Mouse (Mus musculus) spleen, adult 2 months (tissue): ENCODE data around the gene Mcemp1. TPM values are rescaled to one million over a fixed set of nuclear protein-coding genes. Genes with fewer than 3 reads are reported as not detected.

Source experiments
- DNase-seq, 2 experiments: peaks; one replicate each; pipeline versions ENCODE4 v3.0.0 to v3.0.0-alpha.2; 2012 to 2021; ENCODE audit warnings: low spot score in 2 of 2, low read depth in 1 of 2
- H3K27ac ChIP-seq: fragments of 200-500 bp; 2 replicates; pipeline ENCODE4 v1.5.1; 2012; ENCODE audit warnings: low read length, inconsistent platforms; ENCODE audit not compliant: insufficient read depth
- H3K27me3 ChIP-seq: fragments of 200-500 bp; 2 replicates; pipeline ENCODE4 v1.6.1; 2012; ENCODE audit warnings: mild to moderate bottlenecking, moderate library complexity, low read length, inconsistent platforms; ENCODE audit not compliant: control insufficient read depth, insufficient read depth
- H3K36me3 ChIP-seq: fragments of 200-500 bp; 2 replicates; pipeline ENCODE4 v1.6.1; 2012; ENCODE audit warnings: mild to moderate bottlenecking, low read length, inconsistent platforms; ENCODE audit not compliant: control insufficient read depth, insufficient read depth
- H3K4me1 ChIP-seq: fragments of 200-500 bp; 2 replicates; pipeline ENCODE4 v1.6.1; 2011; ENCODE audit warnings: inconsistent platforms; ENCODE audit not compliant: control insufficient read depth, insufficient read depth, insufficient read length
- H3K4me3 ChIP-seq: fragments of 200-500 bp; 2 replicates; pipeline ENCODE4 v1.5.1; 2011; ENCODE audit warnings: mild to moderate bottlenecking, inconsistent platforms; ENCODE audit not compliant: insufficient read depth, insufficient read length; ENCODE audit errors: extremely low read depth
- CTCF ChIP-seq: fragments of 200-500 bp; IDR thresholded peaks from 2 replicates; pipeline ENCODE4 v1.5.1; 2011; ENCODE audit warnings: mild to moderate bottlenecking, inconsistent platforms; ENCODE audit not compliant: insufficient read depth, insufficient read length, insufficient replicate concordance; ENCODE audit errors: extremely low read depth
- POLR2A ChIP-seq: fragments of 200-500 bp; IDR thresholded peaks from 2 replicates; pipeline ENCODE4 v1.6.1; 2011; ENCODE audit warnings: low read depth, low read length, inconsistent platforms
- WGBS: fragments of 180-500 bp; shearing (Covaris S2); methylation state at CpG from one replicate; pipeline ENCODE4 v1.1.7; 2018; 5-methylcytosine and 5-hydroxymethylcytosine counted together
- polyA plus RNA-seq: library from polyadenylated mRNA; depleted of rRNA; stranded (reverse); fragments of >200 nt; gene quantifications from 2 replicates; pipeline ENCODE4 v1.2.3, GENCODE M21; 2012

Gene Mcemp1
- polyA plus RNA-seq, 1 experiment, result 5.3 TPM

GRCm38 (mm10) chr8:3630647-3631477 lies 34.7 kb upstream of the Mcemp1 start, which contains the start of gene Stxbp2:
TSS of gene Stxbp2 (plus strand) at chr8:3630955.
- Histone ChIP-seq H3K36me3 (peaks cover 20% of the 10 kb centered on the region), H3K4me1 (0 out of 2 replicates have a peak, but pooled peaks cover 3% of the 10 kb centered on the region), H3K4me3 (peak within 1 kb of the TSS; percentile 71), H3K27ac (0 out of 2 replicates have a peak within 1 kb of the TSS, but pooled peaks have one; percentile 2), H3K27me3 (no peaks in the 10 kb centered on the region)
- 3% methylated on average over 47 of the region's 47 CpGs for WGBS
- TF ChIP-seq CTCF, result no peak
- peak; percentile 81 for TF ChIP-seq POLR2A
- DNase-seq, result peak; percentile 66 to 85

GRCm38 (mm10) chr8:3631478-3631875 lies 34.1 kb upstream of the Mcemp1 start:
- 6% methylated on average over 8 of the region's 8 CpGs for WGBS
- H3K27ac ChIP-seq, result 0 out of 2 replicates have a peak overlapping the region, but pooled peaks have one; percentile 2
- DNase-seq, result no peak

DNA sequence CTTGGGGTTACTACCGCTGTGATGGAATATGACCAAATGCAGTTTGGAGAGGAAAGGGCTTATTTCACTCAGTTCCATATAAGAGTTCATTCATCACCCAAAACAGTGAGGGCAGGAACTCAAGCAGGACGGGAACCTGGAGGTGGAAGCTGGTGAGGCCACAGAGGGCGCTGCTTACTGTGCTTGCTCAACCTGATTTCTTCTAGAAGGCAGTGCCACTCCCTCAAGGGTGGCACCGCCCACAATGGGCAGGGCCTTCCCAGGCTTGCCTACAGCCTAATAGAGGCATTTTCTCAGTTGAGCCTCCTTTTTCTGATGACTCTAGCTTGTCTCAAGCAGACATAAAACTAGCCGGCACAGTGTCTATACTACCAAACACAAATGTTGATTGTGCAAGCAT lies 19.8 kb upstream of the Mcemp1 start:
- Histone ChIP-seq H3K4me3 (no peak overlapping the region), H3K27ac (no peak overlapping the region), H3K27me3 (no peaks in the 10 kb centered on the region), H3K4me1 (no peaks in the 10 kb centered on the region), H3K36me3 (peaks cover 17% of the 10 kb centered on the region)
- WGBS, result 31% methylated on average over 5 of the region's 5 CpGs
- peak; percentile 45; the same call in 1 of the 2 replicates for TF ChIP-seq CTCF
- no peak for TF ChIP-seq POLR2A
- DNase-seq, result peak; percentile 47 to 62

More at GRCm38 (mm10) chr8:3631478-3631875, 34.1 kb upstream of the Mcemp1 start:
- no peaks in the 10 kb centered on the region for H3K27me3 ChIP-seq
- 0 out of 2 replicates have a peak, but pooled peaks cover 3% of the 10 kb centered on the region for H3K4me1 ChIP-seq
- peak overlapping the region; percentile 71 for H3K4me3 ChIP-seq
- H3K36me3 ChIP-seq, result peaks cover 27% of the 10 kb centered on the region
- TF ChIP-seq POLR2A (no peak), CTCF (no peak)

DNA sequence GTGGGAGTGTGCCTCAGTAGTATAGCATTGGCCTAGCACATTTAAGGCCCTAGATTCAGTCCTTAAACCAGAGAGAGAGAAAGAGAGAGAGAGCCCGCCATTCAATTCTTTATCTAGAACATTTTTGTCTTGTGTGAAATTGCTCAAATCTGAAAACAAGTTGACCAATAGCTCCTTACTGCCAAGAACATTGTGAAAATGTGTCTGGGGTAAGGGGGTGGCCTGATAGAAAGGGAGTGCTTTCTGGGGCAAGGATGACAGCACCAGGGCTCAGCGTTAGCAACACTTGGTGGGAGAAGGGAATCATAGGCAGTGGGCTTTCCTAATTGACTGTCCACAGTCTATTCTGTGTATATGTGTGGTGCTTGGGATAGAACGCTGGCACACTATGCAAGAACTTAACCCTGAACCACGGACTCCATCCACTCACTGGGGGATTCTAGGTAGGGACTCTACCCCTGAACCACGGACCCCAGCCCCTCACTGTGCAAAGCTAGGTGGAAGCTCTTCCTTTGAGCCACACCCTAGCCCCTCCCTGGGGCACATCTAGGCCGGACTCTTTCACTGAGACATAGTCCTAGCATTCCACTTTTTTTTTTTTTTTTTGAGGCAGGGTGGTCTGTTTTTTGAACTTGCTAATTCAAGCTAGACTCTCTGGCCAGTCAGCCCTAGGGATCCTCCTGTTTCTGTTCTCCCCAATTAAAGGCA lies 18.6 kb upstream of the Mcemp1 start:
- H3K27ac ChIP-seq, result no peak overlapping the region
- TF ChIP-seq CTCF (no peak), POLR2A (no peak)
- H3K4me1 ChIP-seq, result no peaks in the 10 kb centered on the region
- no peak overlapping the region for H3K4me3 ChIP-seq
- DNase-seq, result no peak
- H3K36me3 ChIP-seq, result peaks cover 7% of the 10 kb centered on the region
- H3K27me3 ChIP-seq, result no peaks in the 10 kb centered on the region
- 93% methylated on average over 6 of the region's 6 CpGs for WGBS

DNA sequence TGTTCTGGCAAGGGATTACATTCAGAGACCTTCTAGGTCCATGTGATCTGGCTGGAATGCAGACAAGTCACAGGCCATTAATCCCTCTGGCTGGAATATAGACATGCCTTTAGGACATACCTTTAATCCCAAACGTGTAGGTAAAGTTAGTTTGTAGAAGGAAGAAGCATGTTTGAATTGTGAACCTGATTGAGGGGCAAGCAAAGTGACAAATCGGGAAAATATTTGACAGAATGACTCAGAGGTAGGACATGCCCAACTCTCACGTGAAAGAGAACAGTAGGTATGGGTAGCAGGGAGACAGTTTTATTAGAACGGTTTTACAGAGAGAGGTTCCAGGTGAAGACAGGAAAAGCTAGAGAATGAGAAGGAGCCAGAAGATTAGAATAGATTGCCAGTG lies 18.0 kb upstream of the Mcemp1 start:
- Histone ChIP-seq H3K27ac (no peak overlapping the region), H3K4me1 (no peaks in the 10 kb centered on the region), H3K4me3 (no peak overlapping the region), H3K36me3 (peaks cover 2% of the 10 kb centered on the region), H3K27me3 (no peaks in the 10 kb centered on the region)
- TF ChIP-seq POLR2A, result no peak
- no peak for TF ChIP-seq CTCF
- no peak for DNase-seq
- 82% methylated on average over 4 of the region's 4 CpGs for WGBS

DNA sequence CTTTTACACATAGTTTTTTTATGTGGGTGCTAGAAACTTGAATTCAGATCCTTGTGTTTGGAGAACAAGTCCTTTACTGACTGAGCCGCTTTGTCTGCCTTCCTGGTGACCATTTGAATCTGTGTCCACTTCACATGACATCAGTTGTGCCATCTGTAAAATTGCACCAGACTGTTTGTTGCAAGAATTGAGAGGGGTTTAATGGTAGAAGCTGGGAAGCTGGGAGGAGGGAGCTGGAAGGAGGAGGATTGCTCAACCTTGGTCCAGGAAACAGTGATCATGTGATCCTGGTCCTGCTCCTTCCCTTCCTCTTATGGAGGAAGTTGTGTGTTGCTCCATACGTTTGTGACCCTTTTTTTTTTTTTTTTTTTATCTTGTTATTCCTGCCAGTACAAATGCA lies 17.3 kb upstream of the Mcemp1 start:
- no peaks in the 10 kb centered on the region for H3K27me3 ChIP-seq
- DNase-seq, result no peak
- 64% methylated on average over 2 of the region's 2 CpGs for WGBS
- no peak overlapping the region for H3K27ac ChIP-seq
- no peak for TF ChIP-seq POLR2A
- TF ChIP-seq CTCF, result no peak
- H3K4me3 ChIP-seq, result no peak overlapping the region
- no peaks in the 10 kb centered on the region for H3K36me3 ChIP-seq
- no peaks in the 10 kb centered on the region for H3K4me1 ChIP-seq
